Mouse (Mus musculus): ENCODE data around the gene Tmprss12. TPM values are rescaled to one million over a fixed set of nuclear protein-coding genes. Genes with fewer than 3 reads are reported as not detected.

Tmprss12 gene
- polyA plus RNA-seq, 1 experiment from 2014 or later, result not detected

GRCm38 (mm10) chr15:100245951-100246350, 34.7 kb upstream of the Tmprss12 start:
- ATAC-seq (ENCODE audit: low FRiP score, low TSS enrichment), result no peak
- 91% methylated on average over 7 of the region's 7 CpGs for WGBS

GRCm38 (mm10) chr15:100247296-100247695, 33.3 kb upstream of the Tmprss12 start:
- no peak for TF ChIP-seq CTCF (IDR thresholded peaks at IDR 0.05; ENCODE audit: low read depth)
- no peak for TF ChIP-seq EP300 (optimal IDR thresholded peaks at IDR 0.05)
- no peak overlapping the region for H3K4me3 ChIP-seq (ENCODE audit: low read depth, low read length)
- no peak for DNase-seq (ENCODE audit: low spot score)
- no peaks in the 10 kb centered on the region for H3K9me3 ChIP-seq (ENCODE audit: control insufficient read depth, low read length)
- 81% methylated on average over 9 of the region's 9 CpGs for WGBS
- H3K36me3 ChIP-seq (ENCODE audit: control insufficient read depth, insufficient read depth, low read length), result peaks cover 17% of the 10 kb centered on the region
- no peak overlapping the region for H3K4me2 ChIP-seq (replicated peaks; ENCODE audit: low read depth)
- no peak overlapping the region for H3K9ac ChIP-seq (ENCODE audit: low read length)
- no peak overlapping the region for H3K27ac ChIP-seq (replicated peaks)
- H3K4me1 ChIP-seq (replicated peaks; ENCODE audit: control insufficient read depth, insufficient read depth), result no peaks in the 10 kb centered on the region
- no peaks in the 10 kb centered on the region for H3K27me3 ChIP-seq (ENCODE audit: control insufficient read depth, insufficient read depth, low read length)
- ATAC-seq (ENCODE audit: low FRiP score, low TSS enrichment), result no peak

More at GRCm38 (mm10) chr15:100245951-100246350, 34.7 kb upstream of the Tmprss12 start:
- Histone ChIP-seq H3K9ac (ENCODE audit: low read length) (no peak overlapping the region), H3K27ac (replicated peaks) (no peak overlapping the region), H3K27me3 (ENCODE audit: control insufficient read depth, insufficient read depth, low read length) (no peaks in the 10 kb centered on the region), H3K9me3 (ENCODE audit: control insufficient read depth, low read length) (no peaks in the 10 kb centered on the region), H3K4me1 (replicated peaks; ENCODE audit: control insufficient read depth, insufficient read depth) (no peaks in the 10 kb centered on the region), H3K4me3 (ENCODE audit: low read depth, low read length) (no peak overlapping the region), H3K36me3 (ENCODE audit: control insufficient read depth, insufficient read depth, low read length) (peaks cover 15% of the 10 kb centered on the region), H3K4me2 (replicated peaks; ENCODE audit: low read depth) (no peak overlapping the region)
- no peak for DNase-seq (ENCODE audit: low spot score)
- TF ChIP-seq CTCF (IDR thresholded peaks at IDR 0.05; ENCODE audit: low read depth), result no peak
- no peak for TF ChIP-seq EP300 (optimal IDR thresholded peaks at IDR 0.05)

GRCm38 (mm10) chr15:100248665-100249433, 31.8 kb upstream of the Tmprss12 start:
- H3K9me3 ChIP-seq (ENCODE audit: control insufficient read depth, low read length), result no peaks in the 10 kb centered on the region
- H3K27me3 ChIP-seq (ENCODE audit: control insufficient read depth, insufficient read depth, low read length), result no peaks in the 10 kb centered on the region
- no peak overlapping the region for H3K27ac ChIP-seq (replicated peaks)
- WGBS, result 90% methylated on average over 6 of the region's 6 CpGs
- H3K36me3 ChIP-seq (ENCODE audit: control insufficient read depth, insufficient read depth, low read length), result peaks cover 26% of the 10 kb centered on the region
- DNase-seq (ENCODE audit: low spot score) (no peak), ATAC-seq (ENCODE audit: low FRiP score, low TSS enrichment) (no peak)
- no peak overlapping the region for H3K4me3 ChIP-seq (ENCODE audit: low read depth, low read length)
- H3K4me1 ChIP-seq (replicated peaks; ENCODE audit: control insufficient read depth, insufficient read depth), result no peaks in the 10 kb centered on the region
- TF ChIP-seq CTCF (IDR thresholded peaks at IDR 0.05; ENCODE audit: low read depth) (no peak), EP300 (optimal IDR thresholded peaks at IDR 0.05) (no peak)
- no peak overlapping the region for H3K9ac ChIP-seq (ENCODE audit: low read length)
- H3K4me2 ChIP-seq (replicated peaks; ENCODE audit: low read depth), result no peak overlapping the region

GRCm38 (mm10) chr15:100251153-100251780, 29.4 kb upstream of the Tmprss12 start:
- Histone ChIP-seq H3K36me3 (ENCODE audit: control insufficient read depth, insufficient read depth, low read length) (peaks cover 35% of the 10 kb centered on the region), H3K9ac (ENCODE audit: low read length) (no peak overlapping the region), H3K4me1 (replicated peaks; ENCODE audit: control insufficient read depth, insufficient read depth) (no peaks in the 10 kb centered on the region), H3K9me3 (ENCODE audit: control insufficient read depth, low read length) (no peaks in the 10 kb centered on the region), H3K4me3 (ENCODE audit: low read depth, low read length) (no peak overlapping the region), H3K4me2 (replicated peaks; ENCODE audit: low read depth) (no peak overlapping the region), H3K27me3 (ENCODE audit: control insufficient read depth, insufficient read depth, low read length) (no peaks in the 10 kb centered on the region), H3K27ac (replicated peaks) (no peak overlapping the region)
- 68% methylated on average over 6 of the region's 6 CpGs for WGBS
- TF ChIP-seq CTCF (IDR thresholded peaks at IDR 0.05; ENCODE audit: low read depth) (no peak), EP300 (optimal IDR thresholded peaks at IDR 0.05) (no peak)
- DNase-seq (ENCODE audit: low spot score) (no peak), ATAC-seq (ENCODE audit: low FRiP score, low TSS enrichment) (no peak)

- Histone ChIP-seq H3K36me3 (ENCODE audit: control insufficient read depth, insufficient read depth, low read length) (peaks cover 29% of the 10 kb centered on the region), H3K27me3 (ENCODE audit: control insufficient read depth, insufficient read depth, low read length) (no peaks in the 10 kb centered on the region), H3K4me3 (ENCODE audit: low read depth, low read length) (no peak overlapping the region), H3K9me3 (ENCODE audit: control insufficient read depth, low read length) (no peaks in the 10 kb centered on the region), H3K27ac (replicated peaks) (no peak overlapping the region), H3K4me1 (replicated peaks; ENCODE audit: control insufficient read depth, insufficient read depth) (no peaks in the 10 kb centered on the region), H3K9ac (ENCODE audit: low read length) (no peak overlapping the region), H3K4me2 (replicated peaks; ENCODE audit: low read depth) (no peak overlapping the region)
- WGBS, result 76% methylated on average over 6 of the region's 6 CpGs
- no peak for ATAC-seq (ENCODE audit: low FRiP score, low TSS enrichment)
- TF ChIP-seq CTCF (IDR thresholded peaks at IDR 0.05; ENCODE audit: low read depth) (no peak), EP300 (optimal IDR thresholded peaks at IDR 0.05) (no peak)
- no peak for DNase-seq (ENCODE audit: low spot score)
Measured at GRCm38 (mm10) chr15:100256386-100256785, 24.3 kb upstream of the Tmprss12 start.

- no peak overlapping the region for H3K9ac ChIP-seq (ENCODE audit: low read length)
- no peak overlapping the region for H3K4me2 ChIP-seq (replicated peaks; ENCODE audit: low read depth)
- no peak for DNase-seq (ENCODE audit: low spot score)
- no peak overlapping the region for H3K27ac ChIP-seq (replicated peaks)
- TF ChIP-seq CTCF (IDR thresholded peaks at IDR 0.05; ENCODE audit: low read depth) (no peak), EP300 (optimal IDR thresholded peaks at IDR 0.05) (no peak)
- 85% methylated on average over 5 of the region's 5 CpGs for WGBS
- H3K9me3 ChIP-seq (ENCODE audit: control insufficient read depth, low read length), result no peaks in the 10 kb centered on the region
- no peak overlapping the region for H3K4me3 ChIP-seq (ENCODE audit: low read depth, low read length)
- peaks cover 29% of the 10 kb centered on the region for H3K36me3 ChIP-seq (ENCODE audit: control insufficient read depth, insufficient read depth, low read length)
- H3K27me3 ChIP-seq (ENCODE audit: control insufficient read depth, insufficient read depth, low read length), result no peaks in the 10 kb centered on the region
- no peaks in the 10 kb centered on the region for H3K4me1 ChIP-seq (replicated peaks; ENCODE audit: control insufficient read depth, insufficient read depth)
- no peak for ATAC-seq (ENCODE audit: low FRiP score, low TSS enrichment)
Measured at GRCm38 (mm10) chr15:100257305-100257704, 23.3 kb upstream of the Tmprss12 start.
